Mouse (Mus musculus) forebrain, embryonic 14.5 days (tissue): Measurements from ENCODE around the gene Rpl4. TPM values are rescaled to one million over a fixed set of nuclear protein-coding genes. Genes with fewer than 3 reads are reported as not detected.

Source experiments
- ATAC-seq: fragments of 200-750 bp; cut with Nextera tagmentation; 2 replicates; pipeline ENCODE4 v1.8.0; 2017; ENCODE audit warnings: mild to moderate bottlenecking, moderate library complexity
- DNase-seq: peaks from one replicate; pipeline ENCODE4 v3.0.0-alpha.2; 2015; ENCODE audit warnings: low spot score
- H3K27ac ChIP-seq: fragments of 300-500 bp; sonication (generic); 2 replicates; pipeline ENCODE4 v1.5.1; 2014; ENCODE audit warnings: low read depth, mild to moderate bottlenecking, control low read depth, low read length, moderate library complexity
- H3K27me3 ChIP-seq: fragments of 300-500 bp; sonication (generic); replicated peaks from 2 replicates; pipeline ENCODE4 v1.6.1; 2014; ENCODE audit warnings: low read length, control low read depth, mixed read lengths; ENCODE audit not compliant: control insufficient read depth, insufficient read depth
- H3K36me3 ChIP-seq: fragments of 300-500 bp; sonication (generic); 2 replicates; pipeline ENCODE4 v1.6.1; 2014; ENCODE audit warnings: low read length, control low read depth; ENCODE audit not compliant: control insufficient read depth, insufficient read depth
- H3K4me1 ChIP-seq: fragments of 300-500 bp; sonication (generic); 2 replicates; pipeline ENCODE4 v1.6.1; 2014; ENCODE audit warnings: antibody characterized with exemption, low read length, control low read depth; ENCODE audit not compliant: control insufficient read depth, insufficient read depth
- H3K4me2 ChIP-seq: fragments of 300-500 bp; sonication (generic); 2 replicates; pipeline ENCODE4 v1.6.1; 2014; ENCODE audit warnings: mild to moderate bottlenecking, control low read depth, low read length
- H3K4me3 ChIP-seq: fragments of 300-500 bp; sonication (generic); 2 replicates; pipeline ENCODE4 v1.5.1; 2014; ENCODE audit warnings: low read depth, low read length, control low read depth
- H3K9ac ChIP-seq: fragments of 300-500 bp; sonication (generic); 2 replicates; pipeline ENCODE4 v1.6.1; 2014; ENCODE audit warnings: mild to moderate bottlenecking, low read length, control low read depth, moderate library complexity
- H3K9me3 ChIP-seq: fragments of 300-500 bp; sonication (generic); replicated peaks from 2 replicates; pipeline ENCODE4 v1.6.1; 2016; ENCODE audit warnings: low read length, control low read depth, mixed read lengths; ENCODE audit not compliant: control insufficient read depth
- WGBS: fragments of 180-500 bp; shearing (Covaris S2); extraction: QIAGEN DNeasy Blood & Tissue Kit; methylation state at CpG from one replicate; pipeline ENCODE4 v1.1.7; 2014; 5-methylcytosine and 5-hydroxymethylcytosine counted together
- microRNA-seq: library from miRNA; unstranded; fragments of <30 nt; microRNA quantifications from one replicate; pipeline ENCODE4, GENCODE M21; 2016
- polyA plus RNA-seq: library from polyadenylated mRNA; unstranded; fragments of >200 nt; fragmentation: Nextera tagmentation; extraction: Ambion mirVana; gene quantifications from 2 replicates; pipeline ENCODE4 v1.2.1, GENCODE M21; 2014

Gene Rpl4
- polyA plus RNA-seq, 1 experiment from 2014 or later: 950 TPM

DNA sequence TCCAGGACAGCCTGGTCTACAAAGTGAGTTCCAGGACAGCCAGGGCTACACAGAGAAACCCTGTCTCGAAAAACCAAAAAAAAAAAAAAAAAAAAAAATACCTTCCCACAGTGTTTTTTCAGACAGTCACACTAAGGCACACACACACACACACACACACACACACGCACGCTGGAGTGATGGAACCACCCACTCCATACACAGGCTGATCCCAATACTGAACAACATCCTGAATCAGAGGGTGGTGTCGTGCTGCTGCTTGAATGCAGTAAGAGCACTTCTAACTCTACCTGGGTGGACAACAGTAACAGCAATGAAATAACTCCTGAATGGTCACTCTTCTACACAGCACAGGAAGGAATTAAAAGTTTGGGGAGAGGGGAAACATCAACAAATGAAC is 48.3 kb downstream of the Rpl4 start:
- ATAC-seq: no peak
- DNase-seq: no peak
- H3K9me3 ChIP-seq: no peaks in the 10 kb centered on the region
- no peak overlapping the region for H3K9ac ChIP-seq
- H3K27ac ChIP-seq: no peak overlapping the region
- no peaks in the 10 kb centered on the region for H3K4me1 ChIP-seq
- no peaks in the 10 kb centered on the region for H3K36me3 ChIP-seq
- no peak overlapping the region for H3K4me3 ChIP-seq
- H3K27me3 ChIP-seq: no peaks in the 10 kb centered on the region
- 94% methylated on average over 4 of the region's 4 CpGs for WGBS
- no peak overlapping the region for H3K4me2 ChIP-seq

DNA sequence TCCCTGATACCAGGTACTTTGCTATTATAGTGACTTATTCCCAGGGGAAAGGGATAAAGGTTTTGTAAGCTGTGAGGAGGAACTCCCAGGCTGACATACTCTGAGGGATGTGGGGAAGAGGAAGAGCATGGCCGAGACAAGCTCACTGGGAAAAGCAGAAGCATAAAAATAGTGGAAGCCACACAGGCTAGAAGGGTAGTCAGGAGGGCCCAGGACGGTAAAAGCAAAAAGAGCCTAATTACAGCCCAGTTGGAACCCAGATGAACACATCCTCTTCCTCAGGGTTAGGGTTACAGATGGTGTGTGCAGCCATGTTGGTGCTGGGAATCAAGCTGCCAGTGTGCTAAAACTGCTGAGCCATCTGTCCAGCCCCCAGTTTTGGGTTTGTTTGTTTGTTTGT is 48.9 kb downstream of the Rpl4 start:
- Histone ChIP-seq H3K27me3 (no peaks in the 10 kb centered on the region), H3K4me2 (no peak overlapping the region), H3K4me3 (no peak overlapping the region), H3K4me1 (no peaks in the 10 kb centered on the region), H3K36me3 (no peaks in the 10 kb centered on the region), H3K27ac (no peak overlapping the region), H3K9ac (no peak overlapping the region), H3K9me3 (no peaks in the 10 kb centered on the region)
- ATAC-seq (no peak), DNase-seq (no peak)
- 54% methylated on average over 2 of the region's 2 CpGs for WGBS

DNA sequence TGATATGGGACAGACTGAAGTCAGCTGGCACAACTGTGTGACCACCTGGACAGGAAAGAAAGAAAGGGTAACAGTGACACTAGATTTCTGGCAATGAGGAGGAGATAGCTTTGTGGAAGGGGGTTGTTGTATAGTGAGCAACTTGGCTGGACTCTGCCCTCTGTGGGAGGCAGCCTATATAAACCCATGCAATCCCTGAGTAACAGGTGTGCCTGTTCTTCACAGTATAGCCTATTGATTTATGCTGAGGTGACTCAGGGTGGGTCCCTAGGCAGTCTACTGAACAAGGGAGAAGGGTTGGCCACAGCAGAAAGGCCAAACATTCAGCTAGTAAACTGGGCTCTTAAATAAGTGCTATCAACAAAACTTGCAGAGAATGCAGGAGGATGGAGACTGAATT is 52.6 kb downstream of the Rpl4 start:
- Histone ChIP-seq H3K4me3 (no peak overlapping the region), H3K4me2 (no peak overlapping the region), H3K4me1 (peaks cover 2% of the 10 kb centered on the region; the same call in 1 of the 2 replicates), H3K27me3 (no peaks in the 10 kb centered on the region), H3K9me3 (no peaks in the 10 kb centered on the region), H3K27ac (no peak overlapping the region), H3K9ac (no peak overlapping the region), H3K36me3 (no peaks in the 10 kb centered on the region)
- ATAC-seq (no peak), DNase-seq (no peak)

DNA sequence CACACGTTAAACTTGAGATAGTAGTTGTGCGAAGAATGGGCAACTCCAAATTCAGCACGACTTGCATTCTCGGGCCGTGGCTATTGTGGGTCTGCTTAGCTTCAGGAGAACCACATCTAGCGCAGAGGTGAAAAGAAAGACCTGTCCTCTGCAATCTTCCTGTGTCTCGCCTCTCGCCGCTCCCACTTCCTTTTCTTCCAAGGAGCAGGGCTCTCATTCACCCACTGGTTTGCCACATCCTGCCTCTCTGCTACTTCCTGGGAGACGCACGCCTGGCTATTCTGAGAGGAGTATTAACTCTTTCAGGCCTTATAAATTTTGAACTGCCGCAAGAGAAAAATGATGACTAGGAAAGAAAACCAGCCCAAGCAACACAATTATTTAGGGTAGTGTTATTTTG is 54.6 kb downstream of the Rpl4 start:
- H3K4me3 ChIP-seq: no peak overlapping the region
- no peak overlapping the region for H3K27ac ChIP-seq
- H3K27me3 ChIP-seq: no peaks in the 10 kb centered on the region
- H3K9ac ChIP-seq: no peak overlapping the region
- ATAC-seq (no peak), DNase-seq (no peak)
- WGBS: 89% methylated on average over 12 of the region's 12 CpGs
- no peaks in the 10 kb centered on the region for H3K36me3 ChIP-seq
- H3K4me1 ChIP-seq: peaks cover 9% of the 10 kb centered on the region; the same call in 1 of the 2 replicates
- no peak overlapping the region for H3K4me2 ChIP-seq
- H3K9me3 ChIP-seq: no peaks in the 10 kb centered on the region

Small RNA genes within 50 kb of the gene (microRNA-seq; reads per million reads assigned to microRNA genes)
- gene Gm24106: not detected

Other genes with a start within 250 kb of the Rpl4 start
- gene Smad6, start 151.3 kb upstream of the Rpl4 start, polyA plus RNA-seq: 1.8 and 1.9 TPM in 2 replicates
- gene Lctl, start 56.2 kb upstream of the Rpl4 start, polyA plus RNA-seq: not detected in 2 replicates
- gene Zwilch, start 271 bp upstream of the Rpl4 start, polyA plus RNA-seq: 6.2 and 7.2 TPM in 2 replicates
- gene Snapc5, start 5.9 kb downstream of the Rpl4 start, polyA plus RNA-seq: 21.3 and 24.3 TPM in 2 replicates
- 1.7 and 2.2 TPM in 2 replicates for gene Uchl4, start 61.8 kb downstream of the Rpl4 start, polyA plus RNA-seq
- 42.2 and 50.7 TPM in 2 replicates for gene Map2k1, start 80.3 kb downstream of the Rpl4 start, polyA plus RNA-seq
- 154 and 174 TPM in 2 replicates for gene Tipin, start 108.2 kb downstream of the Rpl4 start, polyA plus RNA-seq
- 22.5 and 24.7 TPM in 2 replicates for gene Dis3l, start 167.9 kb downstream of the Rpl4 start, polyA plus RNA-seq
- gene Megf11, start 212.3 kb downstream of the Rpl4 start, polyA plus RNA-seq: 7.0 and 9.2 TPM in 2 replicates